Mouse (Mus musculus) neural tube, embryonic 14.5 days (tissue): ENCODE data around the gene Tmem45a. TPM values are rescaled to one million over a fixed set of nuclear protein-coding genes. Genes with fewer than 3 reads are reported as not detected.

ENCODE experiments used
- ATAC-seq: fragments of 200-750 bp; cut with Nextera tagmentation; 2 replicates; pipeline ENCODE4 v1.8.0; 2017; ENCODE audit warnings: low read depth, mild to moderate bottlenecking, moderate TSS enrichment, moderate library complexity
- H3K27ac ChIP-seq: fragments of 300-500 bp; sonication (generic); 2 replicates; pipeline ENCODE4 v1.5.1; 2014; ENCODE audit warnings: low read depth, mild to moderate bottlenecking, control low read depth, low read length, moderate library complexity, mixed read lengths
- H3K27me3 ChIP-seq: fragments of 300-500 bp; sonication (generic); 2 replicates; pipeline ENCODE4 v1.6.1; 2014; ENCODE audit warnings: low read length; ENCODE audit not compliant: control insufficient read depth, insufficient read depth
- H3K36me3 ChIP-seq: fragments of 300-500 bp; sonication (generic); 2 replicates; pipeline ENCODE4 v1.6.1; 2014; ENCODE audit warnings: low read length, mixed read lengths; ENCODE audit not compliant: control insufficient read depth, insufficient read depth
- H3K4me1 ChIP-seq: fragments of 300-500 bp; sonication (generic); 2 replicates; pipeline ENCODE4 v1.6.1; 2014; ENCODE audit warnings: low read length; ENCODE audit not compliant: control insufficient read depth, insufficient read depth
- H3K4me2 ChIP-seq: fragments of 300-500 bp; sonication (generic); 2 replicates; pipeline ENCODE4 v1.6.1; 2014; ENCODE audit warnings: mild to moderate bottlenecking, low read depth, low read length, control low read depth
- H3K4me3 ChIP-seq: fragments of 300-500 bp; sonication (generic); 2 replicates; pipeline ENCODE4 v1.5.1; 2014; ENCODE audit warnings: low read depth, low read length, control low read depth, mixed read lengths
- H3K9ac ChIP-seq: fragments of 300-500 bp; sonication (generic); replicated peaks from 2 replicates; pipeline ENCODE4 v1.6.1; 2014; ENCODE audit warnings: low read depth, mild to moderate bottlenecking, control low read depth, low read length, mixed read lengths
- H3K9me3 ChIP-seq: fragments of 300-500 bp; sonication (generic); 2 replicates; pipeline ENCODE4 v1.6.1; 2016; ENCODE audit warnings: low read length; ENCODE audit not compliant: control insufficient read depth
- WGBS: fragments of 180-500 bp; shearing (Covaris S2); extraction: QIAGEN DNeasy Blood & Tissue Kit; methylation state at CpG from one replicate; pipeline ENCODE4 v1.1.7; 2014; 5-methylcytosine and 5-hydroxymethylcytosine counted together
- polyA plus RNA-seq: library from polyadenylated mRNA; unstranded; fragments of >200 nt; fragmentation: Nextera tagmentation; extraction: Ambion mirVana; gene quantifications from 2 replicates; pipeline ENCODE4 v1.2.1, GENCODE M21; 2014

The Tmem45a gene
- polyA plus RNA-seq, 1 experiment from 2014 or later = 1.4 TPM

DNA sequence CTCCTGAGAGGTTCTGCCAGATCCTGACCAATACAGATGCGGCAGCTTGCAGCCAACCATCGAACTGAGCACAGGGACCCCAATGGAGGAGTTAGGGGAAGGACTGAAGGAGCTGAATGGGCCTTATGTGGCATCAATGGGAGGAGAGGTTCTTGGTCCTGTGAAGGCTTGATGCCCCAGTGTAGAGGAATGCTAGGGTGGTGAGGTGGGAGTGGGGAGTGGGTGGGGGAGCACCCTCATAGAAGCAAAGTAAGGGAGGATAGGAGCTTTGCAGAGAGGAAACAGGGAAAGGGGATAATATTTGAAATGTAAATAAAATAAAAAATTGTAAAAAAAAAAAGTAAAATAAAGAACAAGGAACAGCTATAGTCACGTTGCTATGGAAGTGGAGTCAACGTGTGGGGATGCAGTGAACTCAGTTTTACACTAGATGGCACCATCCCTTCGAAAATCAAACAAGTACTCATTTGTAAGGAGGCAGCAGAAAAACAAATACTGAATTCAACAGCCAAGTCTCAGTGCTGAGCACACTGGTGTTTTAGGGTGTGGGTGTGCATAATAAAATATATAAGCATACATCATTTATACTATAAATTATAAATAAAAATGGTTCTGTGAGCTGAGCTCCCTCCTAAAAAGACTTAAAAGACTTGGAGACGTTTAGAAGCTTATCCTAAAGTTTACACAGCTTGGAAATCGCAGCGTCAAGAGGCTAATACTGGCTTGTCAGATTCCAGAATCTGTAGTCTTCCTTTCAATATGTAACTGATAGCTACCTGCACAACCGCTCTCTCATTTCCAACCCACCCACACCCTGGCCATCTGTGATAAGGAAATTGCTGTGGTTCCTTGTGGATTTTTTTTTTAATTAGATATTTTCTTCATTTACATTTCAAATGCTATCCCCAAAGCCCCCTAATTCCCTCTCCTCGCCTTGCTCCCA is 114.5 kb downstream of the Tmem45a start:
- H3K9ac ChIP-seq = no peak overlapping the region
- H3K9me3 ChIP-seq = no peaks in the 10 kb centered on the region
- WGBS = 53% methylated on average over 10 of the region's 10 CpGs
- no peak overlapping the region for H3K27ac ChIP-seq
- H3K27me3 ChIP-seq = no peaks in the 10 kb centered on the region
- no peaks in the 10 kb centered on the region for H3K4me1 ChIP-seq
- no peak overlapping the region for H3K4me3 ChIP-seq
- peak; percentile 93 for ATAC-seq
- no peaks in the 10 kb centered on the region for H3K36me3 ChIP-seq
- H3K4me2 ChIP-seq = no peak overlapping the region

Other genes starting within 250 kb of the Tmem45a start
- gene Tfg, start 168.7 kb downstream of the Tmem45a start, polyA plus RNA-seq = 178 and 191 TPM in 2 replicates
- gene Adgrg7, start 90.3 kb downstream of the Tmem45a start, polyA plus RNA-seq = not detected in 2 replicates
- gene Lnp1, start 41.9 kb upstream of the Tmem45a start, polyA plus RNA-seq = not detected in 2 replicates
- gene Tmem45a2, start 185.2 kb upstream of the Tmem45a start, polyA plus RNA-seq = 0.08 and 0.18 TPM in 2 replicates
- 85.7 and 95.8 TPM in 2 replicates for gene Tomm70a, start 235.5 kb upstream of the Tmem45a start, polyA plus RNA-seq